Mouse (Mus musculus) central nervous system, embryonic 18 days (tissue): ENCODE data around the gene Tssk4. TPM values are rescaled to one million over a fixed set of nuclear protein-coding genes. Genes with fewer than 3 reads are reported as not detected.

Experiments
- polyA plus RNA-seq: library from polyadenylated mRNA; depleted of rRNA; stranded (reverse); fragments of >200 nt; gene quantifications from 2 replicates; pipeline ENCODE4 v1.2.3, GENCODE M21; 2012; rRNA removed

Gene Tssk4
- 1.2 and 1.4 TPM in 2 replicates for polyA plus RNA-seq

GRCm38 (mm10) chr14:55649884-55650283, at the start of gene Tssk4:
Tssk4 (plus strand) TSS chr14:55650184.

GRCm38 (mm10) chr14:55603271-55603632, 46.7 kb upstream of the Tssk4 start, which contains the start of gene Irf9:
Irf9 (plus strand) TSS chr14:55603571.

DNA sequence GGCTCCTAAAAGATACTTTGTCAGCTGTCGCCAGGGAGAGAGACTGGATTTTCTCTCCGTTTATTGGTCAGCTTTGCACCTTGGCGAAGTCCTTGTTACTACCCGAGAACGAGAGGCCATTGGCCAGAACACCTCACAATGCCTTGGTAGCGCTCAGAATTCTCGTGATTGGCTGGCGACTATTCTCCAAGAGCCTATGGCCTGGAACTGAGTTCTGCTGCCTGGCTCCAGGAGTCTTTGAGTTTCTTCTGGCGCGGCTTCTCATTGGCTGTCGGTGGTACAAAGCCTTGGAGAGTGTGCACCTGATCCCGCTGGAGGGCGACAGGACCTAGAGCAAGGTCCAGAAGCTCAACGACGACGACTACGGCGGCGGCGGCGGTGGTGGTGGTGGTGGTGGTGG, 32.2 kb upstream of the Tssk4 start, which contains the start of gene Rec8:
Gene Rec8, plus strand, starts transcription at position 216 of the 400 bp plus-strand sequence.

DNA sequence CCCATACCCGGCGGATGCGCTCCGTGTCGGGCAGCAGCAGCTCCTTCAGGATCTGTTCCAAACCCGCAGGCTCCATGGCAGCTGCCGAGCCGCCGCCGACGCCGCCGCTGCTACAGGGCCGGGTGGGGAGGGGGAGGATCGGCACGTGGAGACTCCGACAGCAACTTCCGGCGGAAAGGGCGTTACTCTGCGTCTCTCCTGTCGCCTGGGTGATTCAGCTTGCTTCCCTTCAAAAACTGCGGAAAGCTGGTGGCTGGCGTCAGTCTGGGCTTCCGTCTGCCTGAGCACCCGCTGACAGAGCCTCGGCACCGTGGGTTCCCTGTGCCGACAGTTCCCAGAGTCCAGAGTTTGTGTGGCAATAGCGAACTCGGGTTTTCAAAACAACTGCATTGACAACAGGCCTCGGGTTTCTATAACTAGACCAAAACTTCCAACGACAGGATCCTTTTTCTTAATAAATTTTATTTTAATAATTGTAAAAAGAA, 14.4 kb upstream of the Tssk4 start, which contains the start of gene Ipo4:
Gene Ipo4, minus strand, starts transcription at position 435 of the 485 bp plus-strand sequence.

DNA sequence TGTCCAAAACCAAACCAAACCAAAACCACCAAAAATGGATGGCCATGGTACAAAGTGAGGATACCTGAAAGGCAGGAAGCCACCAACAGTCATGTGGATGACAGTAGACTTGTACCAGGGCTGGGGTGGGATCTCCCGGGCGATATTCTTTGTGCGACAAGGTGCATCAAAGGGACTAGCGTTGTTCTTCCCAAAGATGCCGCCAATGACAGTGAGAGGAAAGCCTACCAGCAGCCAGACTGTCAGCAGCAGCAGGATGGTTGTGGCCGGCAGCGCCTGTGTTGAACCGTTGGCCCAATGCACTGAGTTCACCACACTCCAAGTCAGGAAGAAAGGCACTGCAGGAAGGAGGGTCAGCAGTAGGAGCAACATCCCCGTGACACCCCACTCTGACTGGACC, 12.2 kb upstream of the Tssk4 start, which contains the start of gene Gm49378:
Gene Gm49378, minus strand, starts transcription at position 101 of the 400 bp plus-strand sequence.

GRCm38 (mm10) chr14:55643060-55643907, 6.7 kb upstream of the Tssk4 start, which contains the start of gene Tm9sf1:
Tm9sf1 (minus strand) TSS chr14:55643806.

GRCm38 (mm10) chr14:55659960-55660573, 10.1 kb downstream of the Tssk4 start, which contains the start of gene Mdp1:
Mdp1 (minus strand) TSS chr14:55660508.

GRCm38 (mm10) chr14:55671833-55672740, 22.1 kb downstream of the Tssk4 start, which contains the start of the genes Gmpr2 and Nedd8:
Gmpr2 (plus strand) TSS chr14:55671941.
Nedd8 (minus strand) TSS chr14:55672124.

GRCm38 (mm10) chr14:55681160-55682117, 31.5 kb downstream of the Tssk4 start, which contains the start of gene Tinf2:
Tinf2 (minus strand) TSS chr14:55681820.

Other genes with a start within 250 kb of the Tssk4 start
- 14.6 and 15.1 TPM in 2 replicates for gene Dhrs4, start 171.4 kb upstream of the Tssk4 start, polyA plus RNA-seq
- 237 and 240 TPM in 2 replicates for gene Carmil3, start 159.5 kb upstream of the Tssk4 start, polyA plus RNA-seq
- gene Cpne6, start 139.7 kb upstream of the Tssk4 start, polyA plus RNA-seq = 44.9 and 48.5 TPM in 2 replicates
- gene Nrl, start 125.2 kb upstream of the Tssk4 start, polyA plus RNA-seq = 0.96 and 1.5 TPM in 2 replicates
- gene Pck2, start 109.9 kb upstream of the Tssk4 start, polyA plus RNA-seq = 22.0 and 24.8 TPM in 2 replicates
- 98.1 and 109 TPM in 2 replicates for gene Dcaf11, start 90.2 kb upstream of the Tssk4 start, polyA plus RNA-seq
- 0.59 TPM in 1 of 2 replicates, not detected in the other for gene A730061H03Rik, start 89.8 kb upstream of the Tssk4 start, polyA plus RNA-seq
- 0.08 and 2.9 TPM in 2 replicates for gene Fitm1, start 74.6 kb upstream of the Tssk4 start, polyA plus RNA-seq
- gene Psme1, start 72.1 kb upstream of the Tssk4 start, polyA plus RNA-seq = 138 and 140 TPM in 2 replicates
- gene Emc9, start 64.9 kb upstream of the Tssk4 start, polyA plus RNA-seq = 43.1 and 47.2 TPM in 2 replicates
- 76.9 and 77.8 TPM in 2 replicates for gene Psme2, start 59.1 kb upstream of the Tssk4 start, polyA plus RNA-seq
- 21.9 and 24.7 TPM in 2 replicates for gene Rnf31, start 58.5 kb upstream of the Tssk4 start, polyA plus RNA-seq
- 24.2 and 30.3 TPM in 2 replicates for gene Irf9, start 46.6 kb upstream of the Tssk4 start, polyA plus RNA-seq
- gene Rec8, start 32.1 kb upstream of the Tssk4 start, polyA plus RNA-seq = 17.6 and 22.2 TPM in 2 replicates
- gene Ipo4, start 14.2 kb upstream of the Tssk4 start, polyA plus RNA-seq = 202 and 205 TPM in 2 replicates
- 5.1 TPM in 2 replicates for gene Gm49378, start 12.3 kb upstream of the Tssk4 start, polyA plus RNA-seq
- 35.5 and 36.6 TPM in 2 replicates for gene Tm9sf1, start 6.4 kb upstream of the Tssk4 start, polyA plus RNA-seq
- gene Mdp1, start 10.3 kb downstream of the Tssk4 start, polyA plus RNA-seq = 49.7 and 51.7 TPM in 2 replicates
- gene Gmpr2, start 21.8 kb downstream of the Tssk4 start, polyA plus RNA-seq = 39.3 and 44.8 TPM in 2 replicates
- gene Nedd8, start 21.9 kb downstream of the Tssk4 start, polyA plus RNA-seq = 467 and 498 TPM in 2 replicates
- gene Tinf2, start 31.6 kb downstream of the Tssk4 start, polyA plus RNA-seq = 19.4 and 19.8 TPM in 2 replicates
- 0.31 and 2.6 TPM in 2 replicates for gene Tgm1, start 63.7 kb downstream of the Tssk4 start, polyA plus RNA-seq
- gene Rabggta, start 72.1 kb downstream of the Tssk4 start, polyA plus RNA-seq = 70.1 and 73.0 TPM in 2 replicates
- 87.8 and 91.7 TPM in 2 replicates for gene Dhrs1, start 95.5 kb downstream of the Tssk4 start, polyA plus RNA-seq
- 18.7 and 19.3 TPM in 2 replicates for gene Nop9, start 95.5 kb downstream of the Tssk4 start, polyA plus RNA-seq
- 0.88 and 1.0 TPM in 2 replicates for gene Cideb, start 108.3 kb downstream of the Tssk4 start, polyA plus RNA-seq
- 0.35 and 0.48 TPM in 2 replicates for gene Ltb4r2, start 111.2 kb downstream of the Tssk4 start, polyA plus RNA-seq
- 0.47 and 0.59 TPM in 2 replicates for gene Ltb4r1, start 115.8 kb downstream of the Tssk4 start, polyA plus RNA-seq
- 2.7 and 3.0 TPM in 2 replicates for gene Adcy4, start 133.9 kb downstream of the Tssk4 start, polyA plus RNA-seq
- gene Ripk3, start 138.7 kb downstream of the Tssk4 start, polyA plus RNA-seq = 1.1 and 1.3 TPM in 2 replicates
- 9.2 and 11.3 TPM in 2 replicates for gene Nfatc4, start 173.0 kb downstream of the Tssk4 start, polyA plus RNA-seq
- 11.6 and 11.8 TPM in 2 replicates for gene Nynrin, start 203.8 kb downstream of the Tssk4 start, polyA plus RNA-seq
- 0.59 and 0.63 TPM in 2 replicates for gene Cbln3, start 234.2 kb downstream of the Tssk4 start, polyA plus RNA-seq
- gene Khnyn, start 234.8 kb downstream of the Tssk4 start, polyA plus RNA-seq = 12.2 and 12.4 TPM in 2 replicates